Mouse (Mus musculus) ovary, postnatal 36 days (tissue): ENCODE measurements around the gene Ttc6.

ENCODE experiments used
- DNase-seq: peaks from one replicate; pipeline ENCODE4 v3.0.0; 2022; ENCODE audit warnings: low spot score, mixed read lengths

The Ttc6 gene

DNA sequence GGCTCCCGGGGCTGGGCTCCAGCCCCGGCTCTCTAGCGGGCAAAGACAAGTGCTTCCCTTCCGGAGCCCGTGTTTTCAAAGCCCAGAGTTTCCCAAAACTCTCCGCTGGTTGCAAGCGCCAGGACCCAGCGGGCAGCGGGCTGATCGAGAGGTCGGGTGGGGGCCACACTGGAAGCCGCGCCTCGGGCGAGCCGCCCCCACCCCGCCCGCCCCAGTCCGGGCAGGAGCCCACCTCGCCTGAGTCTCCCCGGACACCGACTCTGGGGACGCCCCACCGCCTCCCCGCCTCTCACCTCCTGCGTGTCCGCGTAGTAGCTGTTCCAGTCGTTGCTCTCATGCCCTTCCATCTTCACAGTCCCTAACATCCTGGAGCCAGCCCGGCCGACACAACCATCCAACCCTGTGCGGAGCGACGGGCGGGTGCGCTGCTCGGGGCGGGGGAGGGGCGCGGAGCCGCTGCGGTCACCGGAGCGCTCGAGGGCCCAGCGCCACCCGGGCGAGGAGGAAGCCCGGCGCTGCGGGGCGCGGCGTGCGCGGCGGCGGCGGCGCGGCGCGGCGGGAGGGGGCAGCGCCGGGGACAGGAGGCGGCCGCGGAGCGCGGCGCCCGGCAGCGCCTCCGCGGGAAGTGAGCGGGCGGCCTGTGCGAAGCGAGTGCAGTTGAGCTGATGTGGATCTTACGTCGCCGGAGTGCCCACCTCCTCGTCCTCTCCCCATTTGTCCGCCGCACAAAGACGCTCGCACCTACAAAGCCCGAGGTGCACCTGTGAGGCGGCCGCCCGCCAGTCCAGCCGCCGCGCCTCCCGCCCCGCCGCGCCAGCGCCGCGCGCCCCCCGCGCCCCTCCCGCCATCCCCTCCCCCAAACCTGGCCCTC is 18.3 kb upstream of the Ttc6 start:
- DNase-seq: no peak

DNA sequence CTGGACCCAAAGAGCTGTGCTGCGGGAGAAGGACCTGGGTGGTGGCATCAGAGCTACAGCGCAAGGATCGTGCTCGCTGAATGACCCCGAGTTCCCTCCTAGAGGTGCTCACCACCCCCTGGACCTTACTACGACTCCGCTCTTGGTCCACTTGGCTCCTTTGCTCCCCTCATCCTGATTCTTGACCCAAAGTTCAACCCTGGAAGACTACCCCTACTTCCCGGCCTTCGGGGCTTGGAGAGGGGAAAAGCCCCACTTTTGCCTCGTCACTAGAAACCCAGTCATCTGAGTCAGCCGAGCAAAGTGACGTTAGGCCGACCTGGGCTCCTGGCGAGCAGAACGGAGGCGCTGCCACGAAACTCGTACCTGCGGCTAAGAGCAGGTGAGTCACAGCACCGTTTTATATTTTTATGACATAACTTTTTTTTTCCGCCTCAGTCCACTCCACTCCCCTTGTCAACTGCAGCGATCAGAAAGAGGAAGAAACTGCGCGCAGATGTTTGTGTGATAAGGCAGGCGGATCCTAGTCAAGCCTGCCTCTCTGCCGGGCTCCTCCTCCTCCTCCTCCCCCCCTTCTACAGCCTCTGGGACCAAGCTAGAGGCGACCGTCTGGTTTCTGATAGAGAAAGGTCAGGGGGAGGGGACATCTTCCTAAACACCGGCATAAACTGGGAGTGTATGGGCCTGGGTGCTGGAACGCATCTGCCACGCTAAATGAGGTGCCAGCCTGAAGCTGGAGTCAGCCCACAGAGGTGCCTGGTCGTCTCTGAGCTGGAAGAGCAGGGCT is 17.3 kb upstream of the Ttc6 start, which contains the start of gene Foxa1:
Gene Foxa1 (minus strand): TSS at position 502 of the 787 bp plus-strand sequence.
- DNase-seq: no peak

DNA sequence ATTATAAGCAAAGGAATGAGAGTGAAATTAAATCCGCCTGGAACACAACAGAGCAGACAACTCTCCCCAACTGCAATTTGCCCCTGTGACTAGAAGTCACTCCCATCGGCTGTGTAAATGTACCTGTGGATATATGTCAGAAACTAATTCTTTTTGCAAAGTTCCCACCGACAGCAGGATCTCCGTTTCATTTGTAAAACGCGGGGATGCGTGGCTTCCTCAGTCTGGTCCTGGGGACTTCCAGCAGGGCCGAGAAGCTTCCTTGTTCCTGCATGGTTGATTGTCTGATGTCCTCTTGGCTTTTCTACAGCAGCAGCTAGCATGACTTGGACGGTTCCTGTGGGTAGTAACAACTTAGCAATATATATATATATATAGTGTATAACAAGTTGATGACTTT is 16.0 kb upstream of the Ttc6 start:
- DNase-seq: no peak

DNA sequence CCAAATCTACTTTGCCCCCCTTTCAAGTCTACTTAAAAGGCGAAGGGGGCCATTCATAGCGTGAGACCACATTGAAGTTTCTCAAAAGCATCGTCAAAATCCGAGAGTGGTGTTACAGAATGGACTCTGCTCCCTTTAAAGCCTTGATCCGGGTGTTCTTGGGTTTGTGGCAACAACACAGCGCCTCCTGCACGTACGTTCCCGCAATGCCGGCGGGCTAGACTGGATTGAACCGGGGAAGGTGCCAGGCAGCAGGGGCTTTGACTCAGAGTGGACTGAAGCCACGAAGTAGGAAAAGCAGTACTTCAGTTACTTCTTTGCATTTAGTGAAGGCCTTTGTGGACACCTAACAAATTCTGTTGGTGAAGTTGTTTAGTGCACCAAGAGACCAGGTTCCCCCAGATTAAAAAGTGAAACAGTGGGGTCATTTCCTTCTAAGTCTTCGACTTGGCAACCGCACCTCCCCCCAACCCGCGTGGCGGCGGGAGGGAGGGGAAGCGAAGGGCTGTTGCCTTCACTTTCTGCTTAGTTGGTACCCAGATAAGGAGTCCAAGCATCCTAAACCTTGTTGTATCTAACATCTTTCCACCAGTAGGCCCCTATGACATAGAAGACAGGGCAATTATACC is 15.4 kb upstream of the Ttc6 start:
- DNase-seq: no peak

DNA sequence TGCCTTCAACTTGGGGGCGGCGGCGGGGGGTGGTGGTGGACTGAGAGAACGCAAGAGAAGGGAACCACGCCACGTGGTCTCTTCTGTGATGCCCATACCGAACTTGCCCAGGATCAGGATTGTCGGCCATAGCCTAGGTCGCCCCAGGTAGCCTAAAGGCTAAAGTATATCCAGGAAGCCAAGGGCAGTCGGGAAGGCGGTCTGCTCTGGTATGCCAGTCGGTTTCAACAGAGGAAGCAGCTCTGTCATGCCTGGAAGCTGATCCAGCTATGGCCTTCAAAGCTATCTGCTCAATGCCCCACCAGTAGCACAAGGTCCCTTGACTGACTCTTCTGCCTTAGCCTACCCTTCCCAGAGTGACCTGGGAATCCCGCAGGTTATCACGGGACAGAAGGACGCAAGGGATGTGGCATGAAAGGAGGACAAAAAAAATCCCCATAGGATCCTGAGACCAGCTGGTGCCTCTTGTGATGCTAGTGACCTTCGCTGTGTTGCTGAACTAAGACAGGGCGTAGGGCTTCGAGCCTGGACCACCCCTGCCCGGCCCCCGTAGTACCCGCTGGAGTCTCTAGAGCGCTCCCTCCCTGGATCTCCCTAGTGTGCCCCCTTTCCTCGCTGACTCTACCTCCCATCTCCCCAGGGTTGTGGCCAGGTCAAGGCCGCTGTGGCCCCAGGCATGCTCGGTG is 14.8 kb upstream of the Ttc6 start:
- DNase-seq: no peak

DNA sequence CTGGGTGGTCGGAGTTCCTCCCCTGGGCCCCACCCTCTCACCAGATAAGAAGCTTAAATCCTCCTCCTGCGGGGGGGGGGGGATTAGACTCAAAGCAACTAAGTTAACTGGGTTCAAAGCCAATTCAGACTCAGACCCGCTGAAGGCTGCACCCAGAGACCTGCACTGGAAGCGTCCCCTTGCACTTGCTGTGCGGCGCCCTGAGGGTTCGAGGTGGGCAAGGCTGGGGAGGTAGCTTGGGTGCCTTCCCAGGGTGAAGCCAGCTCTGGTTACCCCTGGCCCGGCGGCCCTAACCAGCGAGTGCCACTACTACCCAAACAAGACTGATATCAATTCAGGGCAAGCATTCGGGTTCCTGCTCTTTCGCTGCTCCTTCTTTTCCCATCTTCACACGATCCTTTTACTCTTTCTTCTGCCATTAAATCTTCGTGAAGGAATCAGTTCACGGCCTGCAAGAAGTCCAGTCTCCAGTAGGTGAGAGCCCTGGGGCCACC is 14.2 kb upstream of the Ttc6 start:
- no peak for DNase-seq

DNA sequence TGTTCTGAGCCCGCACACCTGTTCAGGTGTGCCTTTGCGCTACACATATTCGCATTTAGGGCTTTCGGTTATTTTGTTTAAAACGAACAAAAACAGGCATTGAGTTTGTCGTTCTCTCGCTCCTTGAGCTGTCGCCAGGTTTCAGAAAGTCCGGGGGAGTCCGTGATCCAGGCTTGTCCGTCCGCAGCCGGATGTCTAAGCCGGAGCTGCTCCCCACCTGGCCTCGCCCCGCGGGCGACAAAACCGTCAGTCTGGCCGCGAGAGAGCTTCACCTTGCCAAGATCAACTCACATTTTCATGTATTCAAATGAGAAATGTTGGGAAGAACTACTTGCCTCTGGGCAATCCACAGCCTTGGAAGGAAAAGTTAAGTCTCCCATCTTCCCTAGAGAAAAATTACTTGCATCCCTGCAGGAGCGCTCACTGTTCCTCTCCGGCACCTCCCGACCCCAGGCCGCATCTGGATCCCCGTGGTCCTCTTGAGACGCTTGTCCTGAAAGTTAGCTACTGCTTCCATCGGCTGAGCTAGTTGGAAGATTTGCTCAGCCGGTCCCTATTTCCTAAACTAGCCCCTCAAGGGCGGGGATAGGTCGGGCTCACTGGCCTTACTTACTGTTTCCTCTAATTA is 13.6 kb upstream of the Ttc6 start:
- DNase-seq: no peak

DNA sequence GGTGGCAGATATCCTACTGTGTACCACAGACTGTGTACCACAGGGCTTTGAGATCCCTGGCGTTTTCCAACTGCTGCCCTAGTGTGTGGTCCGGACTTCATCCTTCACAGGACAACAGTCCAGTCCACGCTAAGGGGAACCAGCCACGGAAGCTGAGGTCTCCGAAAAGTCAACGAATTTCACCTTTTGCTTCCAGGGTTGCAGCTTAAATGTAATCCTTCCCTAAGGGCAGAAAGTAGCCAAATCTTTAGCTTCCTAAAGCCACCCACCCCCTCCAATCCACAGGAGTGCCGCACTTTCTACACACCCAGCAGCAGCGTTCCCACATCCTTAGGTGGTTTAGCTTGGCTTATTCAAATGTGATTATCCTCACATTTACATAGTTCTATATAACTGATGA is 13.0 kb upstream of the Ttc6 start:
- no peak for DNase-seq

DNA sequence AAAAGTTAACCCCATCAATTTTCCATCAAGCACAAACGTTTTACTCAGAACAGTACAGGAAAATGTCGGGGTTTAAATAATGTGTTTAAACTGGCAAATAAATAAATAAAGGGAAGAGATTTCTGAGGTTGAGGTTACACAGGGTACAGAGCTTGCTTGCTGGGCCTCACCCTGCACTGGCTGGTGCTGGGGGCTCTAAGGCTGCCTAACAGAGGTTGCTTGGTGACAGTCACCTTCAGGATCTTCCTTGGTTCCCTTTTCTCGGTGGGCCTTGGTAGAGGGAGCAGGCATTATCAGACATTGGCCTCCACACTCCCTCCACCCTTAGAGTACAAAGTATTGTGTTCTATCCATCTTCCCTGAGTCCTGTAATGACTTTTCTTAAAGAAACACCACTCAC is 11.6 kb upstream of the Ttc6 start:
- DNase-seq: no peak

DNA sequence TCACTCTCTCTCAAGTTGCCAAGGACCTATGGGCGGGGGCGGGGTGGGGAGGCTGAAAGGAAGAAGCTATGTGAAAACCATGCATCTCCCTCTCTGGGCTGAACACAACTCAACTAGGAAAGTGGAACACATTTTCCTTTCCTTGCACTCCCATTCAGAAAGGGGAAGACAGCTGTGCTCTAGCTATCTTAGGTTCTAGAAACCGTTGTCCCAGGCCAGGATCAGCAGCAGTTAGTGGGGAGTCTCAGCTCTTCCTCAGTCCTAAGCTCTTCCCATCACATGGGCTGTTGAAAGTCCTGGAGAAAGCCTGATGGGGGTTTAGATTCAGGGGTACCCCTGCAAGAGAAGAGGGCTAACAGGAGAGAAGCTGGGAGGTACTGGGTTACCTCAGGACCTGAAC is 9.8 kb upstream of the Ttc6 start:
- no peak for DNase-seq

DNA sequence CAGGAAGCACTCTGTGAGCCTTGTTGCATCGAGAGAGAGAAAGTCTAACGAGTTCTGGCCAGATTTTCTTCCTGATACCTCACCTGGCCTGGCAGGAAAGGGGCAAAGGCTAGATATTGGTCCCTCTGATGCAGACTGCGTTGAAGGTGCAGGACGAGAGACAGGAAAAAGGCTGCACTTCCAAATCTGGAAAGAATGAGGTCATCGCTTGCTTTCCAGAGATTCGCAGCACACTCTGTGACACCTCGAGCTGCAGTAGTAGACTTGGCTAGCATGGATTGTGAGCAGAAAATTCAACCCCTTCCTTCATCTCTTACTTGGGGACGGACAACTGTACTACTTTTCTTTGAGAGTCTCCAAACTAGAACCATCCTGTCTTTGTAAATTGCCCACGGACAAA is 7.9 kb downstream of the Ttc6 start:
- no peak for DNase-seq

DNA sequence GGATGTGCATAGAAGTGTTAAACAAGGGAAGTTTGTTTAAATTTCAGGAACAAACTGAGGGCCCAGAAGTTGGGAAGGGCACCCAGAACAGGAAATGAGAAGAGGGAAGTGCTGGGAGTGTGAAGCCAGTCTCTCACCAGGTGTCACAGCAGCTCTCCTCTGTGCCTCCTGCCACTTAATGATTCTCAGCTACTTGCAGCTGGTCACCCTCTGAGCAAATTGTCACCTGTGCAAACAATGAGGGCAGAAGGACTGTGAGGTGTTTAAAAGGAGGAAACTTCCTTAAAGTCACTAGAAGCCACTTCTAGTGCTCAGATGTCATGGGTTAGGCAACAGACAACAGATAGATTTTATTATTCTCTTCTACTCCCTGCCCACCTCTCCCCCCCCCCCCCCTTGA is 8.5 kb downstream of the Ttc6 start:
- no peak for DNase-seq

DNA sequence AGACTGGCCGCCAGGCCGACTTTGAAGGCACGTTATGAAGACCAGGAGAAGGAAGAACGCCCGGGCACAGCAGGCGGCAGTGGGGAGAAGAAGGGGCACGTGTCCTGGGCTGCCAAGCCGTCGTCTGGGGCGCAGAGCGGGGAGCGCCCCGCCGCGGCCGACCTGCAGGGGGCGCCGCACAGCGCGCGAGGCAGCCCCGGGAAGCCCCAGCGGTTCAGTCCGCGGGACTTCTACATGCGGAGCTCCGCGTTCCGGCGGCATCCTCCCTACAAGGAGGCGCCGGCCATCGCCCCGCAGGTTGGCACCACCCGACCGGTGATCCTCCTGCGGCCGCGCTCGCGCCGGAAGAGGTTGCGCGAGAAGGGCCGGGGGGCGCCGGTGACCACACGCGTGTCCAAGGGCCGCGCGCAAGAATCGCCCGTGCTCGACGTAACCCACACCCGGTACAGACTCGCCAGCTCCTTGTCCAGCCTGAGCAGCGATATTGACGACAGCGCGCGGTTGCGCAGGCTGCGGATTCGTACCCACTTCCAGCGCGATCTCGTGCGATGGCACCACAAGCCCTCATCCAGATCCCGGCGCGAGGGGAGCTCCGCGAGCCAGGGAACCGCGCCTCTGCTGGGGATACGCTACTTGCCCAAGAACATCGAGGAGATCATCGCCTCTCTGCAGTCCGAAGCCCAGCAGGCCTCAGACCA is 12.2 kb downstream of the Ttc6 start:
- DNase-seq: peak; percentile 53

DNA sequence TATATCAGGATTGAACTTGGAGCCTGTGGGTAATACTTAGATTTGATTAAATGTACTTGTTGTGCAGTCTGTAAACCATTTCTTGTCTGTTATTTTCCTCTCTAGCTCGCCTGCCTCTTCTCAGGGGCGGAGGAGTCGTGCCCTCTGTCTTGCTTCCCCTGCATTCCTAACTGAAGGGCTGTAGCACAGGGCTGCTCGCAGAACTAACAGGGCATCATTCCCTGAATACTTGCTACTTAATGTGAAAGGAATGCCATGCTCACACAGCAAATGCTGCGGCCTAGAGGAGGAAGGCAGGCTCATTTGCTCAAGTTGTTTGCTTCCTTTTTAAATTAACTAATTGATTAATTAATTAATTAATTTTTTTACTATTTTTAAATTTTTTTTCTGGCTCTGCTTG is 43.7 kb downstream of the Ttc6 start:
- no peak for DNase-seq

DNA sequence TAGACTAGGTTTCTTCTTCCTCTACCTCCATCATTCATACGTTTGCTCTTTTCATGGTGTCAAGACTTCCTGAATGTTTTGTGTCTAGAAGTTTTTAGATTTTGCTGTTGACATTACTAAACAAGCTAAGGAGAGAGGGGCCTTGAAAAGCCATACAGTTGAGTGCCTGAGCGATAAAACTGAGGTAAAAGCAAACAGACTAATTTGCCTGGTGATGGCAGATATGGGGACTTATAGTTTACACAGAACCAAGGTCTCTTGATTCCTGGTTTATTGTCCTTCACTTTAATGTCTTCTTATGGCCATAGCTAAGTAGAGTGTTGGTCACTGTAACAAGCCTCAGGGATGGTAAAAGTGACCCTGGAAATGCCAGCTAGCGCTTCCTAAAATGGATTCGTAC is 51.2 kb downstream of the Ttc6 start:
- DNase-seq: no peak

DNA sequence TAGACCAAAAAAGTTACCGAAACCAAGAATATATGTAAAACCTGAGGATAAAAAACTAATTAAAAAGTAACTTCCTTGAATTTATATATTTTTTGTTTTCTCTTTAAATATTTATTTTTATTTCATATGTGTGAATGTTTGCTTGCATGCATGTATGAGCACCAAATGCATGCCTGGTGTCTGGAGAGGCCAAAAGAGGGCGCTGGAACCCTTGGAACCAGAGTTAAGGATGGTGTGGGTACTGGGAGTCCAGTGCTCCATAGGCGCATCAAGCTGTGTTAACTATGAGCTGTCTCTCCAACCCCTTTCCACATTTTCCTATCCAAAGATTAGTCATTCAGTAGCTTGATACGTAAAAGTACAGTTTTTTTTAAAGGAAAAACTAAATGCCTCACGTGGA is 58.1 kb downstream of the Ttc6 start:
- DNase-seq: no peak

DNA sequence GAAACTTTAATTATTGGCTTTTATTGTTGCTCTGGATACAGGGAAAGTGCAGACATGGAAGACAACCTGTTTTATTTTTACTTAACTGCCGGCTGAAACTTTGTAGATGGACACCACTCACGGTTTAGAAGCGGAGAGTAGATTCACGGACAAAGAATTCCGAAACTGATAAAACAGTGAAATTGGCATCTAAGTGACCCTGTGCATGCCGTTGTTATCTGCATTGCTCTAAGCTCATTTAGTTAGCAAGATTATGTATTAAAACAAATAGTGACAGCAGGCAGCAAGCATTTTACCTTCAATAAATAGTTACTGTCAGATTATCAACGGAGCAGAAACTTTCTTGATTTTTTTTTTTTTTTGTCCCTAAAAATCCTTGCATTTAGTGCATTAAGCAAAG is 59.4 kb downstream of the Ttc6 start:
- DNase-seq: no peak

DNA sequence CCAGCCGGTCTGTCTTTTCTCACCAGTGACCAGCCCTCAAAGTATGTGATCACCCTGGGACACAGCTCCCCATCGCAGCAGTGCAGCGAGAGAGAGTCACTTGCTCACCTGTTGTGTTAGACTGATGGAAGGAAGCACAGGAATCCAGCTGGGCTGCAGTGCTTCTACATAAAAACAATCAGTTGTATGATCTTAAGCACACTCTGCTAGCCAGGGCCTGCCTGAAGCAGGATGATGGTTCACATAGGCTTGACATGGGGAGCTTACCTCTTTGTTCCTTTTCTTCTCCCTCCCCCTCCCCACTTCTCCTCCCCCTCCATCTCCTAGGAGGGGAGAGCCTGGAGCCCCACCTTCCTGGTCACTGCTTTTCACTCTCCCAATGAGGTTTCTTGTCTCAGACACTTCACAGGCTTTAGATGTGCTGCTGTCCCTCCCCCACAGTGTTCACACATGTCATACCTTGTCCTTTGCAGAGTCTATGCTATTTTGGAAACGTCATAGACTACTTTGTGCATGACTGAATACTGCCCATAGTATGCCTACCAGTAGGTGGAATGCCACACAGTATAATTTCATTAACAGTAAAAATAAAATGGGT is 60.2 kb downstream of the Ttc6 start:
- no peak for DNase-seq

DNA sequence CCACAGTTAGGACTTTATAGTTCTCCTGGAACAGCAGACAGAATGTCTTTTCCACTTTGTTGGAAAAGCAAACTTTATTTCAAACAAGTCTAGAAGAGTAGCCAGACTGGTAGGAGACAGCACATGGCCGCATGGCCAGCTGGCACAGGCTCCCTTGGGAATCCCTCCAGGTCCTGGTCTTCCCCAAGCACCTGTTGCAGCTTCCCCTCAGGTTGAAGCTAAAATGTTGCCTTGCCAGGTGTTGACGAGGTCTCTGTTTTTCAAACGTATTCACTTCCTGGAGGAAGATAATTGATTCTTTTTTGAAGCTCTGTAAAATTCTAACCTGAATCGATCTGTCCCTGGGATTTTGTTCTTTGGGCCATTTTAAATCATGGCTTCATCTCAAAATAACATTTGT is 86.1 kb downstream of the Ttc6 start:
- no peak for DNase-seq

DNA sequence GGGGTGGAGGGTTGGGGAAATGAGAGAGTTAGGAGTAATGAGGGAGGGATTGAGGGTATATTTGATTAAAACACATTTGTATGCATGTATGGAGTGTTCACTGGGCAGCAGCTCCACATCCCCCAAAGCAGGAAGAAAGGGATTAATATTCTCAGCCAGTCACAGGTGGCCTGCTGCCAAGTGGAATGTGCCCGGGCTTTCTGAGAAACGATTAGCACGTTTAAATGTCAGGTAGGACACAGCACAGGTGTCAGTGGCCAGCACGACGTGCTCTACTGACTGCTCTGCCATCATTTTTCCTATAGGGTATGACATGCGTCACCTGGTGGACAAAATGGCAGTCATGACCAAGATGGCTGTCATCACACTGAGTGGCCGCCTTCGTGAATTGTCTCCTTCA is 86.8 kb downstream of the Ttc6 start:
- no peak for DNase-seq
